Mouse (Mus musculus): ENCODE results near the gene Ell3. TPM values are rescaled to one million over a fixed set of nuclear protein-coding genes. Genes with fewer than 3 reads are reported as not detected.

Ell3 gene
- total RNA-seq, 2 experiments from 2014 or later: not detected

- peak; percentile 90 for ATAC-seq (ENCODE audit: poor library complexity, severe bottlenecking)
These were observed 35.9 kb downstream of the Ell3 start for GRCm38 (mm10) chr2:121408160-121408559.

- ATAC-seq (ENCODE audit: poor library complexity, severe bottlenecking): no peak
These were observed 40.8 kb downstream of the Ell3 start for GRCm38 (mm10) chr2:121403296-121403695.

GRCm38 (mm10) chr2:121396624-121397023 is 47.5 kb downstream of the Ell3 start:
- ATAC-seq (ENCODE audit: poor library complexity, severe bottlenecking): peak; percentile 86

Other genes starting within 250 kb of the Ell3 start
- 8.3 and 10.3 TPM in 2 replicates for gene Trp53bp1, start 172.9 kb downstream of the Ell3 start, total RNA-seq (2015)
- 4.6 and 7.9 TPM in 2 replicates for gene Trp53bp1, start 172.9 kb downstream of the Ell3 start, total RNA-seq (2017)
- 0.96 TPM in 1 of 2 replicates, not detected in the other for gene Map1a, start 154.7 kb downstream of the Ell3 start, total RNA-seq (2015)
- 0.04 and 0.08 TPM in 2 replicates for gene Map1a, start 154.7 kb downstream of the Ell3 start, total RNA-seq (2017)
- gene Ppip5k1, start 88.9 kb downstream of the Ell3 start, total RNA-seq (2015): 4.5 and 6.5 TPM in 2 replicates
- 8.8 and 12.5 TPM in 2 replicates for gene Ppip5k1, start 88.9 kb downstream of the Ell3 start, total RNA-seq (2017)
- not detected in 2 replicates for gene Ckmt1, start 86.6 kb downstream of the Ell3 start, total RNA-seq (2015)
- not detected in 2 replicates for gene Ckmt1, start 86.6 kb downstream of the Ell3 start, total RNA-seq (2017)
- not detected in 2 replicates for gene Strc, start 57.1 kb downstream of the Ell3 start, total RNA-seq (2015)
- gene Strc, start 57.1 kb downstream of the Ell3 start, total RNA-seq (2017): not detected in 2 replicates
- 273 and 278 TPM in 2 replicates for gene Pdia3, start 30.5 kb downstream of the Ell3 start, total RNA-seq (2015)
- 222 and 236 TPM in 2 replicates for gene Pdia3, start 30.5 kb downstream of the Ell3 start, total RNA-seq (2017)
- gene Catsper2, start 30.5 kb downstream of the Ell3 start, total RNA-seq (2015): 0.98 and 2.1 TPM in 2 replicates
- 0.89 and 1.4 TPM in 2 replicates for gene Catsper2, start 30.5 kb downstream of the Ell3 start, total RNA-seq (2017)
- gene Serf2, start 4.9 kb upstream of the Ell3 start, total RNA-seq (2015): 390 and 393 TPM in 2 replicates
- gene Serf2, start 4.9 kb upstream of the Ell3 start, total RNA-seq (2017): 216 and 267 TPM in 2 replicates
- 68.9 and 78.0 TPM in 2 replicates for gene Hypk, start 9.0 kb upstream of the Ell3 start, total RNA-seq (2015)
- 58.5 and 73.2 TPM in 2 replicates for gene Hypk, start 9.0 kb upstream of the Ell3 start, total RNA-seq (2017)
- gene Serinc4, start 12.5 kb upstream of the Ell3 start, total RNA-seq (2015): not detected in 2 replicates
- gene Serinc4, start 12.5 kb upstream of the Ell3 start, total RNA-seq (2017): 0.22 TPM in 1 of 2 replicates, not detected in the other
- gene Mfap1b, start 29.8 kb upstream of the Ell3 start, total RNA-seq (2015): 39.0 and 40.4 TPM in 2 replicates
- gene Mfap1b, start 29.8 kb upstream of the Ell3 start, total RNA-seq (2017): 42.2 and 48.4 TPM in 2 replicates
- 22.1 and 24.2 TPM in 2 replicates for gene Mfap1a, start 62.4 kb upstream of the Ell3 start, total RNA-seq (2015)
- gene Mfap1a, start 62.4 kb upstream of the Ell3 start, total RNA-seq (2017): 42.7 and 47.2 TPM in 2 replicates
- gene Wdr76, start 62.4 kb upstream of the Ell3 start, total RNA-seq (2015): 25.7 and 34.4 TPM in 2 replicates
- gene Wdr76, start 62.4 kb upstream of the Ell3 start, total RNA-seq (2017): 34.5 and 35.6 TPM in 2 replicates